20 mouse cellular contexts compared by ENCODE assay signal in genomic region chr9:119835581-119836125, GRCm38 (mm10). TPM values are rescaled to one million over a fixed set of nuclear protein-coding genes. Genes with fewer than 3 reads are reported as not detected.
DNase-seq lines count a peak whose midpoint lies in the region; ATAC-seq and TF ChIP-seq lines count a peak whose summit lies in the region.
"Had no signal": no experiment of that assay in that cellular context is flagged by ENCODE, and none has a peak within 500 bp of the region (broad histone marks: within the 10 kb centered on the region; RNA-seq: fewer than 3 reads in every experiment).

No protein-coding gene starts in this region.

- no peak overlapping the region for H3K4me2 ChIP-seq in neural tube, embryonic 11.5 days (ENCODE audit: low read depth)
- H3K4me2 ChIP-seq in forebrain, postnatal 0 days (ENCODE audit: low read depth) = no peak overlapping the region
- H3K4me2 ChIP-seq: liver, embryonic 11.5 days; midbrain, embryonic 11.5 days had no signal

- H3K4me1 ChIP-seq in neural tube, embryonic 11.5 days (ENCODE audit: control insufficient read depth, insufficient read depth, low read length) = no peaks in the 10 kb centered on the region
- H3K4me1 ChIP-seq in forebrain, postnatal 0 days (ENCODE audit: insufficient read depth) = no peaks in the 10 kb centered on the region

- H3K27ac ChIP-seq in neural tube, embryonic 11.5 days (ENCODE audit: low read depth, low read length) = no peak overlapping the region
- H3K27ac ChIP-seq in forebrain, postnatal 0 days (ENCODE audit: low read depth, low read length) = no peak overlapping the region
- H3K27ac ChIP-seq: hindbrain, postnatal 0 days had no signal

- no peak overlapping the region for H3K4me3 ChIP-seq in neural tube, embryonic 11.5 days (ENCODE audit: low read depth, low read length)
- H3K4me3 ChIP-seq in forebrain, postnatal 0 days (ENCODE audit: low read depth, low read length) = no peak overlapping the region
- H3K4me3 ChIP-seq: erythroblast, embryonic 14.5 days had no signal

- DNase-seq in neural tube, embryonic 11.5 days (ENCODE audit: low spot score) = no peak
- no peak for DNase-seq in neural tube, embryonic 10.5 days (ENCODE audit: extremely low spot score, low spot score)
- no peak for DNase-seq in forebrain, postnatal 0 days
- peak; percentile 45 for DNase-seq in kidney, postnatal 10 days
- no peak for DNase-seq in spleen, postnatal 14 days (ENCODE audit: low spot score in 2 of 2)
- no peak for DNase-seq in gastrocnemius, postnatal 4 days (ENCODE audit: low spot score in 2 of 2)
- DNase-seq in heart, postnatal 4 days = no peak
- DNase-seq: adrenal gland, postnatal 25 days; B cell, adult 2 months; cerebellum, adult 2 months; lung, adult 2 months; lung, postnatal 4 days; right cerebral cortex, adult 18-20 months had no signal

- ATAC-seq in neural tube, embryonic 11.5 days (ENCODE audit: insufficient read depth, low FRiP score, low TSS enrichment) = no peak
- peak; percentile 25; the same call in 1 of the 2 replicates for ATAC-seq in forebrain, postnatal 0 days
- ATAC-seq: hindbrain, postnatal 0 days had no signal

- no peak for TF ChIP-seq CTCF in forebrain, postnatal 0 days (IDR thresholded peaks at IDR 0.05; ENCODE audit: low read depth)

- H3K36me3 ChIP-seq in neural tube, embryonic 11.5 days (ENCODE audit: control insufficient read depth, insufficient read depth, low read length) = no peaks in the 10 kb centered on the region
- H3K36me3 ChIP-seq in forebrain, postnatal 0 days (ENCODE audit: insufficient read depth) = no peaks in the 10 kb centered on the region

- WGBS in neural tube, embryonic 11.5 days = 51% methylated on average over 9 of the region's 9 CpGs
- 14% methylated on average over 9 of the region's 9 CpGs for WGBS in forebrain, postnatal 0 days

- H3K9ac ChIP-seq in neural tube, embryonic 11.5 days (ENCODE audit: low read length) = 0 out of 2 replicates have a peak overlapping the region, but pooled peaks have one; percentile 15
- no peak overlapping the region for H3K9ac ChIP-seq in forebrain, postnatal 0 days

- no peaks in the 10 kb centered on the region for H3K9me3 ChIP-seq in neural tube, embryonic 11.5 days (ENCODE audit: control insufficient read depth, low read length)
- H3K9me3 ChIP-seq in forebrain, postnatal 0 days (ENCODE audit: low read length) = no peaks in the 10 kb centered on the region

- H3K27me3 ChIP-seq in neural tube, embryonic 11.5 days (ENCODE audit: control insufficient read depth, insufficient read depth, low read length) = no peaks in the 10 kb centered on the region
- no peaks in the 10 kb centered on the region for H3K27me3 ChIP-seq in forebrain, postnatal 0 days (ENCODE audit: insufficient read depth, low read length)

RNA-seq across cellular contexts. Expression of gene Scn11a, which starts 10.4 kb away (rescaled TPM):
- polyA plus RNA-seq in neural tube, embryonic 11.5 days (2014; fragmentation: Nextera tagmentation; extraction: Ambion mirVana) = 0.11 TPM in 1 of 2 replicates, not detected in the other
- 0.46 and 0.57 TPM in 2 replicates for total RNA-seq in forebrain, postnatal 0 days (2014; rRNA removed)
- polyA plus RNA-seq in forebrain, postnatal 0 days (2015; fragmentation: Nextera tagmentation; extraction: Ambion mirVana) = 0.05 and 0.21 TPM in 2 replicates
- under 1 TPM in 1 of 2 experiments, not detected in 1; 0.08 TPM for total RNA-seq in gastrocnemius, postnatal 4 days (2021)
- under 1 TPM; 0.09 to 0.14 TPM for total RNA-seq in heart, postnatal 4 days (2021)
- total RNA-seq: adrenal gland, postnatal 25 days; granulocyte monocyte progenitor cell, adult 5-6 weeks; layer of hippocampus, postnatal 25 days had no signal
- polyA plus RNA-seq: erythroblast, embryonic 14.5 days; heart, embryonic 16.5 days had no signal

RNA-seq across cellular contexts. Expression of gene Wdr48, which starts 59.0 kb away (rescaled TPM):
- polyA plus RNA-seq in neural tube, embryonic 11.5 days (2014; fragmentation: Nextera tagmentation; extraction: Ambion mirVana) = 61.8 and 67.2 TPM in 2 replicates
- 80.3 and 83.2 TPM in 2 replicates for total RNA-seq in forebrain, postnatal 0 days (2014; rRNA removed)
- polyA plus RNA-seq in forebrain, postnatal 0 days (2015; fragmentation: Nextera tagmentation; extraction: Ambion mirVana) = 41.1 and 47.9 TPM in 2 replicates
- 10 to 100 TPM; 28.4 to 30.0 TPM for total RNA-seq in gastrocnemius, postnatal 4 days (2021)
- 10 to 100 TPM; 30.9 to 32.5 TPM for total RNA-seq in heart, postnatal 4 days (2021)
